ENCODE assay signal across 12 mouse cellular contexts in genomic region chr8:61402861-61403260, GRCm38 (mm10).
A peak's percentile ranks its signal among the peaks of the same experiment; 100 is the strongest.
DNase-seq lines count a peak whose midpoint lies in the region; ATAC-seq and TF ChIP-seq lines count a peak whose summit lies in the region.
"Had no signal": no experiment of that assay in that cellular context is flagged by ENCODE, and none has a peak within 500 bp of the region (broad histone marks: within the 10 kb centered on the region; RNA-seq: fewer than 3 reads in every experiment).

No protein-coding gene starts in this region.

- H3K4me3 ChIP-seq in kidney, postnatal 0 days (replicated peaks; ENCODE audit: low read depth, low read length) = no peak overlapping the region
- no peak overlapping the region for H3K4me3 ChIP-seq in forebrain, embryonic 12.5 days (replicated peaks)
- no peak overlapping the region for H3K4me3 ChIP-seq in hindbrain, embryonic 15.5 days
- no peak overlapping the region for H3K4me3 ChIP-seq in midbrain, embryonic 14.5 days (replicated peaks; ENCODE audit: low read depth, low read length)
- H3K4me3 ChIP-seq: embryonic facial prominence, embryonic 13.5 days had no signal

- no peaks in the 10 kb centered on the region for H3K36me3 ChIP-seq in kidney, postnatal 0 days (ENCODE audit: insufficient read depth, low read length)
- H3K36me3 ChIP-seq in forebrain, embryonic 12.5 days (replicated peaks) = no peaks in the 10 kb centered on the region
- H3K36me3 ChIP-seq in hindbrain, embryonic 15.5 days = no peaks in the 10 kb centered on the region
- no peaks in the 10 kb centered on the region for H3K36me3 ChIP-seq in midbrain, embryonic 14.5 days (ENCODE audit: control insufficient read depth, insufficient read depth, low read length)
- H3K36me3 ChIP-seq: embryonic facial prominence, embryonic 13.5 days had no signal

- no peaks in the 10 kb centered on the region for H3K9me3 ChIP-seq in kidney, postnatal 0 days (replicated peaks; ENCODE audit: low read length)
- H3K9me3 ChIP-seq in forebrain, embryonic 12.5 days = no peaks in the 10 kb centered on the region
- H3K9me3 ChIP-seq in hindbrain, embryonic 15.5 days = no peaks in the 10 kb centered on the region
- no peaks in the 10 kb centered on the region for H3K9me3 ChIP-seq in midbrain, embryonic 14.5 days (ENCODE audit: control insufficient read depth, low read length)
- H3K9me3 ChIP-seq: embryonic facial prominence, embryonic 13.5 days had no signal

- H3K27ac ChIP-seq in kidney, postnatal 0 days = peak overlapping the region; percentile 37; the same call in 1 of the 2 replicates
- H3K27ac ChIP-seq in forebrain, embryonic 12.5 days = peak overlapping the region; percentile 90
- peak overlapping the region; percentile 64 for H3K27ac ChIP-seq in hindbrain, embryonic 15.5 days (replicated peaks)
- peak overlapping the region; percentile 84 for H3K27ac ChIP-seq in midbrain, embryonic 14.5 days (replicated peaks; ENCODE audit: low read depth, low read length)
- H3K27ac ChIP-seq: embryonic facial prominence, embryonic 13.5 days had no signal

- H3K27me3 ChIP-seq in kidney, postnatal 0 days (ENCODE audit: insufficient read depth, low read length) = no peaks in the 10 kb centered on the region
- H3K27me3 ChIP-seq in forebrain, embryonic 12.5 days = no peaks in the 10 kb centered on the region
- H3K27me3 ChIP-seq in hindbrain, embryonic 15.5 days = no peaks in the 10 kb centered on the region
- no peaks in the 10 kb centered on the region for H3K27me3 ChIP-seq in midbrain, embryonic 14.5 days (ENCODE audit: control insufficient read depth, insufficient read depth, low read length)
- H3K27me3 ChIP-seq: embryonic facial prominence, embryonic 13.5 days had no signal

- 83% methylated on average over 7 of the region's 7 CpGs for WGBS in kidney, postnatal 0 days
- 55% methylated on average over 7 of the region's 7 CpGs for WGBS in forebrain, embryonic 12.5 days
- WGBS in hindbrain, embryonic 15.5 days = 73% methylated on average over 7 of the region's 7 CpGs
- 59% methylated on average over 7 of the region's 7 CpGs for WGBS in midbrain, embryonic 14.5 days

- no peak for TF ChIP-seq CTCF in kidney, postnatal 0 days (IDR thresholded peaks at IDR 0.05; ENCODE audit: low read depth)

- H3K9ac ChIP-seq in kidney, postnatal 0 days (ENCODE audit: low read depth, low read length) = no peak overlapping the region
- no peak overlapping the region for H3K9ac ChIP-seq in forebrain, embryonic 12.5 days
- no peak overlapping the region for H3K9ac ChIP-seq in hindbrain, embryonic 15.5 days
- H3K9ac ChIP-seq in midbrain, embryonic 14.5 days (replicated peaks; ENCODE audit: low read length) = no peak overlapping the region
- H3K9ac ChIP-seq: embryonic facial prominence, embryonic 13.5 days had no signal

- no peak for DNase-seq in kidney, postnatal 0 days (ENCODE audit: low spot score)
- DNase-seq in kidney, postnatal 10 days = no peak
- no peak for DNase-seq in midbrain, embryonic 14.5 days
- DNase-seq in ovary, postnatal 36 days (ENCODE audit: low spot score) = no peak
- no peak for DNase-seq in adrenal gland, adult 18-20 months (ENCODE audit: low spot score in 2 of 2)
- DNase-seq: lung, postnatal 10 days; right cerebral cortex, postnatal 25 days; thymus, postnatal 14 days had no signal

- H3K4me2 ChIP-seq in kidney, postnatal 0 days (ENCODE audit: low read length) = no peak overlapping the region
- H3K4me2 ChIP-seq in forebrain, embryonic 12.5 days = no peak overlapping the region
- H3K4me2 ChIP-seq in hindbrain, embryonic 15.5 days = no peak overlapping the region
- H3K4me2 ChIP-seq in midbrain, embryonic 14.5 days (ENCODE audit: low read length) = no peak overlapping the region
- H3K4me2 ChIP-seq: embryonic facial prominence, embryonic 13.5 days had no signal

- no peaks in the 10 kb centered on the region for H3K4me1 ChIP-seq in kidney, postnatal 0 days (replicated peaks; ENCODE audit: insufficient read depth, low read length)
- H3K4me1 ChIP-seq in forebrain, embryonic 12.5 days = peaks cover 26% of the 10 kb centered on the region
- peaks cover 20% of the 10 kb centered on the region for H3K4me1 ChIP-seq in hindbrain, embryonic 15.5 days (replicated peaks)
- H3K4me1 ChIP-seq in midbrain, embryonic 14.5 days (ENCODE audit: control insufficient read depth, insufficient read depth, low read length) = peaks cover 26% of the 10 kb centered on the region

- no peak for ATAC-seq in kidney, postnatal 0 days (replicated peaks; ENCODE audit: low FRiP score, low read depth)
- peak; percentile 22 for ATAC-seq in forebrain, embryonic 12.5 days (ENCODE audit: low FRiP score)
- peak; percentile 27; the same call in 1 of the 2 replicates for ATAC-seq in hindbrain, embryonic 15.5 days (ENCODE audit: low FRiP score, low read depth)
- peak; percentile 18; the same call in 1 of the 2 replicates for ATAC-seq in midbrain, embryonic 14.5 days (ENCODE audit: low FRiP score, low TSS enrichment)
- ATAC-seq: activated CD4-positive, CD25-positive, alpha-beta regulatory T cell, adult 4 months had no signal

Comparison
In these comparisons a context has a peak if more than half of its experiments do, and no peak if none do; other contexts are left out.
1. H3K27ac ChIP-seq: peak in every context shown above with its lines; median percentile 90 in forebrain, embryonic 12.5 days; 84 in midbrain, embryonic 14.5 days; 64 in hindbrain, embryonic 15.5 days; 37 in kidney, postnatal 0 days.